Mouse (Mus musculus) cortical plate, adult 2 months (tissue): ENCODE data around the gene Krtdap. TPM values are rescaled to one million over a fixed set of nuclear protein-coding genes. Genes with fewer than 3 reads are reported as not detected.
"Not testable (repeated sequence)": the region's sequence is repeated elsewhere in the genome, so short reads cannot be mapped to it uniquely, and the experiment has no call there.

ENCODE experiments used
- H3K27ac ChIP-seq: fragments of 200-500 bp; 2 replicates; pipeline ENCODE4 v1.5.1; 2012; ENCODE audit warnings: low read length, control low read depth, inconsistent platforms; ENCODE audit not compliant: insufficient read depth
- H3K4me1 ChIP-seq: fragments of 200-500 bp; 2 replicates; pipeline ENCODE4 v1.6.1; 2011; ENCODE audit warnings: low read length; ENCODE audit not compliant: control insufficient read depth, insufficient read depth
- H3K4me3 ChIP-seq: fragments of 200-500 bp; 2 replicates; pipeline ENCODE4 v1.5.1; 2011; ENCODE audit warnings: mild to moderate bottlenecking, low read length, control low read depth; ENCODE audit not compliant: insufficient read depth
- CTCF ChIP-seq: fragments of 200-500 bp; IDR thresholded peaks from 2 replicates; pipeline ENCODE4 v1.5.1; 2011; ENCODE audit warnings: mild to moderate bottlenecking, control low read depth, low read length; ENCODE audit not compliant: insufficient read depth; ENCODE audit errors: extremely low read depth
- POLR2A ChIP-seq: fragments of 200-500 bp; IDR thresholded peaks from 2 replicates; pipeline ENCODE4 v1.6.1; 2011; ENCODE audit warnings: mild to moderate bottlenecking, low read length, control low read depth; ENCODE audit not compliant: insufficient read depth; ENCODE audit errors: extremely low read depth
- polyA plus RNA-seq: library from polyadenylated mRNA; depleted of rRNA; stranded (reverse); fragments of >200 nt; gene quantifications from 2 replicates; pipeline ENCODE4 v1.2.3, GENCODE M21; 2012; rRNA removed

Krtdap gene
- polyA plus RNA-seq, 1 experiment, result not detected

- no peak overlapping the region for H3K4me3 ChIP-seq
- TF ChIP-seq CTCF, result no peak
- TF ChIP-seq POLR2A, result no peak
- no peaks in the 10 kb centered on the region for H3K4me1 ChIP-seq
- H3K27ac ChIP-seq, result no peak overlapping the region
Observed at GRCm38 (mm10) chr7:30832261-30832660, 44.6 kb downstream of the Krtdap start.

- H3K27ac ChIP-seq, H3K4me3 ChIP-seq, H3K4me1 ChIP-seq: not testable (repeated sequence)
Observed at GRCm38 (mm10) chr7:30832684-30833083, 45.0 kb downstream of the Krtdap start.

- no peak overlapping the region for H3K4me3 ChIP-seq
- TF ChIP-seq POLR2A (no peak), CTCF (no peak)
- no peaks in the 10 kb centered on the region for H3K4me1 ChIP-seq
- no peak overlapping the region for H3K27ac ChIP-seq
Observed at GRCm38 (mm10) chr7:30837277-30837676, 49.6 kb downstream of the Krtdap start.

- Histone ChIP-seq H3K4me3 (no peak overlapping the region), H3K27ac (no peak overlapping the region), H3K4me1 (no peaks in the 10 kb centered on the region)
- TF ChIP-seq POLR2A (no peak), CTCF (no peak)
Observed at GRCm38 (mm10) chr7:30840306-30840705, 52.6 kb downstream of the Krtdap start.

Other genes with a start within 250 kb of the Krtdap start
- gene Hspb6, start 235.7 kb upstream of the Krtdap start, polyA plus RNA-seq, result 11.0 and 11.3 TPM in 2 replicates
- 4.7 and 6.2 TPM in 2 replicates for gene Proser3, start 235.6 kb upstream of the Krtdap start, polyA plus RNA-seq
- gene Lin37, start 228.1 kb upstream of the Krtdap start, polyA plus RNA-seq, result 71.9 and 72.7 TPM in 2 replicates
- 90.9 and 97.0 TPM in 2 replicates for gene U2af1l4, start 224.6 kb upstream of the Krtdap start, polyA plus RNA-seq
- gene Gm49396, start 224.6 kb upstream of the Krtdap start, polyA plus RNA-seq, result 4.7 and 5.5 TPM in 2 replicates
- 127 and 133 TPM in 2 replicates for gene Psenen, start 224.3 kb upstream of the Krtdap start, polyA plus RNA-seq
- 3.4 and 4.4 TPM in 2 replicates for gene Igflr1, start 222.5 kb upstream of the Krtdap start, polyA plus RNA-seq
- gene Kmt2b, start 199.2 kb upstream of the Krtdap start, polyA plus RNA-seq, result 40.0 and 45.3 TPM in 2 replicates
- gene Zbtb32, start 189.0 kb upstream of the Krtdap start, polyA plus RNA-seq, result 0.08 TPM in 1 of 2 replicates, not detected in the other
- 2.0 and 2.1 TPM in 2 replicates for gene Upk1a, start 175.0 kb upstream of the Krtdap start, polyA plus RNA-seq
- gene Cox6b1, start 161.7 kb upstream of the Krtdap start, polyA plus RNA-seq, result 1,068 and 1,150 TPM in 2 replicates
- gene Etv2, start 152.0 kb upstream of the Krtdap start, polyA plus RNA-seq, result not detected in 2 replicates
- 59.7 and 60.1 TPM in 2 replicates for gene Rbm42, start 137.6 kb upstream of the Krtdap start, polyA plus RNA-seq
- gene Haus5, start 122.9 kb upstream of the Krtdap start, polyA plus RNA-seq, result 7.6 and 9.4 TPM in 2 replicates
- gene Pmis2, start 116.3 kb upstream of the Krtdap start, polyA plus RNA-seq, result not detected in 2 replicates
- not detected in 2 replicates for gene 2200002J24Rik, start 89.0 kb upstream of the Krtdap start, polyA plus RNA-seq
- gene Atp4a, start 75.7 kb upstream of the Krtdap start, polyA plus RNA-seq, result 0.73 and 1.0 TPM in 2 replicates
- 189 and 190 TPM in 2 replicates for gene Tmem147, start 58.4 kb upstream of the Krtdap start, polyA plus RNA-seq
- gene Gapdhs, start 44.2 kb upstream of the Krtdap start, polyA plus RNA-seq, result not detected in 2 replicates
- 8.4 and 8.6 TPM in 2 replicates for gene Sbsn, start 36.4 kb upstream of the Krtdap start, polyA plus RNA-seq
- gene Dmkn, start 24.1 kb upstream of the Krtdap start, polyA plus RNA-seq, result 3.3 and 9.6 TPM in 2 replicates
- 0.09 and 0.38 TPM in 2 replicates for gene Ffar2, start 35.9 kb downstream of the Krtdap start, polyA plus RNA-seq
- gene Ffar3, start 68.3 kb downstream of the Krtdap start, polyA plus RNA-seq, result 0.13 TPM in 1 of 2 replicates, not detected in the other
- 0.02 TPM in 1 of 2 replicates, not detected in the other for gene Ffar1, start 73.7 kb downstream of the Krtdap start, polyA plus RNA-seq
- 0.15 and 0.83 TPM in 2 replicates for gene Cd22, start 92.4 kb downstream of the Krtdap start, polyA plus RNA-seq
- 412 and 613 TPM in 2 replicates for gene Mag, start 127.0 kb downstream of the Krtdap start, polyA plus RNA-seq
- not detected in 2 replicates for gene Hamp2, start 136.8 kb downstream of the Krtdap start, polyA plus RNA-seq
- not detected in 2 replicates for gene Hamp, start 156.1 kb downstream of the Krtdap start, polyA plus RNA-seq
- gene Usf2, start 168.9 kb downstream of the Krtdap start, polyA plus RNA-seq, result 202 and 241 TPM in 2 replicates
- gene Lsr, start 185.6 kb downstream of the Krtdap start, polyA plus RNA-seq, result 10.2 and 11.3 TPM in 2 replicates
- 0.15 and 0.38 TPM in 2 replicates for gene Fam187b, start 185.9 kb downstream of the Krtdap start, polyA plus RNA-seq